Mouse (Mus musculus): ENCODE data around the gene Mrgpra2b.
"Not testable (repeated sequence)": the region's sequence is repeated elsewhere in the genome, so short reads cannot be mapped to it uniquely, and the experiment has no call there.

Gene Mrgpra2b

GRCm38 (mm10) chr7:47528762-47529161 is at the start of gene Mrgpra2b:
Gene Mrgpra2b (minus strand): TSS chr7:47528862.
- DNase-seq, result no peak

- no peak for DNase-seq
These were observed 12.3 kb downstream of the Mrgpra2b start for GRCm38 (mm10) chr7:47516379-47516778.

DNA sequence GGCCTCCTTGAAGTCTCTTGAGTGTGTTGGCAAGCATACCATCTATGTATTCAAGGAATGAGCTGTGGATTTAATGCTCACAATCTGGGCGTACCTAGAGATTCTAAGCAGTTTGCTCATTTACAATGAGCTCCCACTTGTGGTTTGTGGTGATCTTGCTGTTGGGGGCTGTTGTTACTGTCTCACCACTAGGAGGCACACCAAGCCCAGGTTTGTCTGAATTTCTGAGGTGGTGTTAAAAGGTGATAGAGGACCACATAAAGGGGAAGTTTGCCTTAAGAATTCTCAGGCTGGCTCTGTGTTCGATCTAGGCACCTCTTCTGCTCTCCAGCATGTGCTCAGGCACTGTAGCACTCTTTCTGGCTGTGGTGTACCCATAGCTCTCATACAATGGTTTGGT is 13.6 kb downstream of the Mrgpra2b start:
- DNase-seq, result no peak

GRCm38 (mm10) chr7:47502953-47503352 is 25.7 kb downstream of the Mrgpra2b start:
- DNase-seq, result no peak

DNA sequence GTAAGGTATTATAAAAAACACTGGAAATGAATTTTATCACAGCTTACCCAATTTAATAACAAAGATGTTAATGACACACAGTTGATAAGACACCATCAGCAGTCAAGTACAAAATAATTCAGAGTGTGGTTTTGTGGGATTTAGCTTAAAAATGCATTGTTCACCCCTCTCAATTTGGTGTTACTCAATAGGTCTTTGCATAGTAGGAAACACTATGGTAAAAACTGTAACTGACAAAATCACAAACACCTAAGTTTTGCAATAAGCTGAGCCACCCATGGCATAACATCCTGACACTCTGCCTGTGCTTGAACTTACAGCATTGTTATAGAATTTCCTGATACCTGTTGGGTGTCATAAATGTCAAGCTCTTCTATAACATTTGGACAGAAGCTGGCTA is 37.4 kb downstream of the Mrgpra2b start:
- DNase-seq, result not testable (repeated sequence)

- not testable (repeated sequence) for DNase-seq
These were observed 39.2 kb downstream of the Mrgpra2b start for GRCm38 (mm10) chr7:47489438-47489837.

- not testable (repeated sequence) for DNase-seq
These were observed 45.5 kb downstream of the Mrgpra2b start for GRCm38 (mm10) chr7:47483181-47483580.

DNA sequence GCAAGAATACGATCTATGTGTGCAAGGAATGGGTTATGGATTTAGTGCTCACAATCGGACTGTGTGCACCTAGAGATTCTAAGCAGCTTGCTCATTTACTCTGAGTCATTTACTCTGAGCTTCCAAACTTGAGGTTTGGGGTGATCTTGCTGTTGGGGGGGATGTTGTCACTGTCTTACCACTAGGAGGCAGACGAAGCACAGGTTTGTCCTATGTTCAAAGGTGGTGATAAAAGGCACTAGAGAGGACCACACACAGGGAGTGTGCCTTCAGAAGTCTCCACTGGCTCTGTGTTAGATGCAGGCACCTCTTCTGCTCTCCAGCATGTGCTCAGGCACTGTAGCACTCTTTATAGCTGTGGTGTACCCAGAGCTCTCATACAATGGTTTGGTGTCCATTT is 54.8 kb downstream of the Mrgpra2b start:
- not testable (repeated sequence) for DNase-seq

DNA sequence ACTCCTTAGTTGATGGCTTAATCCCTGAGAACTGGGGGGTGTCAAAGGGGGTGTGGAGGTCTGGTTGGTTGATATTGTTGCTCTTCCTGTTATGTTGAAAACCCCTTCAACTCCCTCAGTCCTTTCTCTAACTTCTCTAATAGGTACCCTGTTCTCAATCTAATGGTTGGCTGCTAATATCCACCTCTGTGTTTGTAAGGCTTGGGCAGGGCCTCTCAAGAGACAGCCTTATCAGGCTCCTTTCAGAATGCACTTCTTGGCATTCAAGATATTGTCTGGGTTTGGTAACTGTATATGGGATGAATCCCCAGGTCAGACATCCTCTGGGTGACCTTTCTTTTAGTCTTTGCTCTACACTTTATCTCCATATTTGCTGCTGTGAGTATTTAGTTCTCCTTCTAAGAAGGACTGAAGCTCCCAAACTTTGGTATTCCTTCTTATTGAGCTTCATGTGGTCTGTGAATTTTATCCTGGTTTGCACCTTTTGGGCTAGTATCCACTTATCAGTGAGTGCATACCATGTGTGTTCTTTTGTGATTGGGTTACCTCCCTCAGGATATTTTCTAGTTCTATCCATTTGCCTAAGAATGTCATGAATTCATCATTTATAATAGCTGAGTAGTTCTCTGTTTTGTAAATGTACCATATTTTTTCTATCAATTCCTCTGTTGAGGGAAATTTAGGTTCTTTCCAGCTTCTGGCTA is 63.2 kb downstream of the Mrgpra2b start:
- not testable (repeated sequence) for DNase-seq

DNA sequence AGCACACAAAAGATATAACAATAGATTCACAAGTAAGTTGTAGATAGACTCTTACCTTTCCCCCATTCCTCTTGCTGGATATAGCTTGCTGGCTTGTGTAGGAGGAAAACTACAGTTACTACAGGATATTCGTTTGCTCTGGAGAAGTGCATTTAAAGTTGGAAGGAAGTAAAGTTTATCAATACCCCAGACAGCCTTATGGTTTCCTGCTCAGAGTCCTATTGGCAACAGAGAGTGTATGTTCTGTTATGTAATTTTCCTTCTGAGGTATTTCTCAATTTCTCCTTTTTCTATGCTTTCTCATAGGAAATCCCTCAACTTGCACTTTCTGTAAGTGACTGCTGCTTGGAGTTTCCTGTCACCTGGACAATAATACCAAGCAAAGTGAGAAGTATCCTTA is 76.6 kb downstream of the Mrgpra2b start, which contains the start of gene Mrgpra2a:
Gene Mrgpra2a, minus strand, starts transcription at position 125 of the 400 bp plus-strand sequence.
- not testable (repeated sequence) for DNase-seq

DNA sequence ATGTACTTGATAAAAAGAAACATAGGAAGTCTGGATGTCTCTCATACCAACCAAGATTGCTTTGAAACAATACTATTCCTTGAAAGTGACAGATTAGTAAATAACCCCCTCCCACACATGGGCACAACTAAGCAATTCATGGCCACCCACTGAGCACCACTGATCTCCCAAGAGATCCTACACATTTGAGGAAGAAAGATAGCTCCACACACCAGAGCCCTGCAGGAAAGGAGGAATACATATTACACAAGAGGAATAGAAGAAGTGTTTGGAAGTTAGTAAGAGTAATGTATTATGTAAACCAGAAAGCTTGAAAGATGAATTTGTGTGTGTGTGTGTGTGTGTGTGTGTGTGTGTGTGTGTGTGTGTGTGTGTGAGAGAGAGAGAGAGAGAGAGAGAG is 82.9 kb downstream of the Mrgpra2b start:
- not testable (repeated sequence) for DNase-seq

- DNase-seq, result not testable (repeated sequence)
These were observed 92.2 kb downstream of the Mrgpra2b start for GRCm38 (mm10) chr7:47436463-47436862.

- DNase-seq, result not testable (repeated sequence)
These were observed 100.7 kb downstream of the Mrgpra2b start for GRCm38 (mm10) chr7:47427815-47428508.
